Mouse (Mus musculus): ENCODE measurements at regions not wholly inside any gene's neighbourhood (a gene's known extent, or its start where the extent isn't known, plus 50 kb on each side); places are given as distances from the start of the nearest gene placed in this dataset.

DNA sequence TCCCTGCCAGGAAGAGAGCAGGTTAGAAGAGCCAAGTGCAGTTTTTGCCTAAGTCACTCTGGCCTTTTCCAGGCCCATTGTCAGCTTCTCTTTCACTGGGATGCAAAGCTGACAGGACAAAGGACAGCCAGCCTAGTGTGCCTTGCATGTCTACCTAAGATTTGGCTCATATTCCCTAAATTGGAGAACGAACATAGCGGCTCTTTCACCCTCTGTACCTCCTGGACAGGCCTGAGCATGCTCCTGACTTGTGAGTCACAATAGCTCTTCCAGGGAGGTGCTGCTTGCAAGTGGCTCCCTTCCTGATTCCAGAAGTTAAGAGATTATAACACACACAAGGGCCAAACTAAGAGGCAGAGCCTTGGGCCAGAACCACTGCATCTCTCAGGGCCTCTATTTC is 97.1 kb downstream of the C1galt1 start:
- H3K9ac ChIP-seq (replicated peaks; ENCODE audit: low read length): no peak overlapping the region
- TF ChIP-seq CTCF (IDR thresholded peaks at IDR 0.05; ENCODE audit: low read depth): no peak
- H3K9me3 ChIP-seq (ENCODE audit: low read length): no peaks in the 10 kb centered on the region
- H3K4me3 ChIP-seq (ENCODE audit: low read length): no peak overlapping the region
- WGBS: 50% methylated on average over 2 of the region's 2 CpGs
- H3K36me3 ChIP-seq (ENCODE audit: insufficient read depth, low read length): no peaks in the 10 kb centered on the region
- H3K4me1 ChIP-seq (ENCODE audit: insufficient read depth, low read length): no peaks in the 10 kb centered on the region
- H3K4me2 ChIP-seq (ENCODE audit: low read depth, low read length): no peak overlapping the region
- DNase-seq (ENCODE audit: low spot score) (peak; percentile 3), ATAC-seq (peak; percentile 56; the same call in 1 of the 2 replicates)
- H3K27me3 ChIP-seq (ENCODE audit: insufficient read depth, low read length): no peaks in the 10 kb centered on the region
- H3K27ac ChIP-seq: 0 out of 2 replicates have a peak overlapping the region, but pooled peaks have one; percentile 1

DNA sequence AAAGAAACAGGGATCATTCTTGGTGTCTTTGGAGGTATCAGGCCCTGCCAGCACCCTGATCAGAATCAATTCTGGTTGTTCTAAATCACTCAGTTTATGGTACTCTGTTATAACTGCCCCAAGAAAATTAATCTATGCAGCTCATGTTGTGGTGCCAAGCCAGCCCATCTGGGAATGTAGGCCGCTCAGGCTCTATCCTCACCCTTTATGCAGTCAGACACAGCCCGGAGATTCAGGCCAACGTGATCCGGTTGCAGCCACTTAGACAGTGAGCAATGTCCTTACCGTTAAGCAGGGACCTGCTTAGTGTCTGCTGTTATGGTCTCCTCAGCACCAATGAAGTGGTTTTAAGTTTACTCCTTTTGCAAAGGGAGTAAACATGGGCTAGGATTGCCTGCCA is 98.5 kb downstream of the C1galt1 start:
- no peak overlapping the region for H3K4me2 ChIP-seq (ENCODE audit: low read depth, low read length)
- no peak overlapping the region; the same call in 1 of the 2 replicates for H3K9ac ChIP-seq (replicated peaks; ENCODE audit: low read length)
- H3K4me3 ChIP-seq (ENCODE audit: low read length): no peak overlapping the region
- no peaks in the 10 kb centered on the region for H3K4me1 ChIP-seq (ENCODE audit: insufficient read depth, low read length)
- ATAC-seq (0 out of 2 replicates have a peak, but pooled peaks have one; percentile 35), DNase-seq (ENCODE audit: low spot score) (no peak)
- 60% methylated on average over 5 of the region's 5 CpGs for WGBS
- no peak overlapping the region for H3K27ac ChIP-seq
- no peak for TF ChIP-seq CTCF (IDR thresholded peaks at IDR 0.05; ENCODE audit: low read depth)
- H3K27me3 ChIP-seq (ENCODE audit: insufficient read depth, low read length): no peaks in the 10 kb centered on the region
- H3K36me3 ChIP-seq (ENCODE audit: insufficient read depth, low read length): no peaks in the 10 kb centered on the region
- H3K9me3 ChIP-seq (ENCODE audit: low read length): no peaks in the 10 kb centered on the region

GRCm38 (mm10) chr6:7943656-7944055 is 99.0 kb downstream of the C1galt1 start:
- Histone ChIP-seq H3K9ac (replicated peaks; ENCODE audit: low read length) (no peak overlapping the region), H3K4me2 (ENCODE audit: low read depth, low read length) (no peak overlapping the region), H3K27me3 (ENCODE audit: insufficient read depth, low read length) (no peaks in the 10 kb centered on the region), H3K36me3 (ENCODE audit: insufficient read depth, low read length) (no peaks in the 10 kb centered on the region), H3K4me3 (ENCODE audit: low read length) (no peak overlapping the region), H3K27ac (no peak overlapping the region), H3K4me1 (ENCODE audit: insufficient read depth, low read length) (no peaks in the 10 kb centered on the region), H3K9me3 (ENCODE audit: low read length) (no peaks in the 10 kb centered on the region)
- no peak for DNase-seq (ENCODE audit: low spot score)
- 86% methylated on average over 5 of the region's 5 CpGs for WGBS
- no peak for TF ChIP-seq CTCF (IDR thresholded peaks at IDR 0.05; ENCODE audit: low read depth)
- no peak for ATAC-seq
